Mouse (Mus musculus): ENCODE measurements around the gene Zfp324.

DNA sequence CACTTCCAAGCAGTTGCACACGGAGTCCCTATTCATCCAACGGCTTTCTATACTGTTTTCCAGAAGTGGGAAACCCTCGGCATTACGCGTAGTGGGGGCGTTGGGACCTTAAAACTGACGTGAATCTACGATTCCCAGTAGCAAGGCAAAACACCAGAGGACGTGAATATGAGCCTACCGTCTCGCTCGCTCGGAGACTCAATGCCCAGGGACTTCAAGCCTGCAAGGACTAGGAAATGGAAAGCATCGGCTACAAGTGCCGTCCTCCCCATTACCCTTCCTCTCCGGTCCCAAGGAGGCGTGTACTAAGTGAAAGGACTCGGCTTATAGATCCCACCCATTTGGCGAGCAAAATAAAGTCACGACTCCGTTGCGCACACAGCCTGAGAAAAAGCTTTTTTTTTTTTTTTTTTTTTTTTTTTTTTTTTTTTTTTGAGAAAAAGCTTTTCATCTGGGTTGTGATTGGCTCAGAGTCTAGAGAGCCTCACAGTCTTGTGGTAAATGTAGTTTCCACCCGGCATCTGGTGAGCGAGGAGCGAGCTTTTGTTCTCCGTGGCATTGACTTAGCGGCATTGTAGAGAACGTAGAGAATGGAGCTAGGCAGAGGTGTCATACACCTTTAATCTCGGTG is 4.0 kb upstream of the Zfp324 start:
- no peak for TF ChIP-seq CTCF (IDR thresholded peaks at IDR 0.05; ENCODE audit: control insufficient read depth, insufficient read depth, low read length)
- no peak for TF ChIP-seq POLR2A (IDR thresholded peaks at IDR 0.05; ENCODE audit: borderline replicate concordance, control insufficient read depth, low read depth, low read length)
